Mouse (Mus musculus) regulatory T cell (primary cell): ENCODE results near the gene Pigh.

Experiments
- in situ Hi-C: fragments of 300-600 bp; cut with MboI, MseI; formaldehyde crosslinking; loops from one replicate; pipeline ENCODE4 v1.15.1; 2025; ENCODE audit warnings: high pct_unique_total_duplicates

The Pigh gene

GRCm38 (mm10) chr12:79068306-79068705 is 21.1 kb downstream of the Pigh start:
- in situ Hi-C loops, result no loop called here

- in situ Hi-C loops, result no loop called here
These were observed 21.9 kb downstream of the Pigh start for GRCm38 (mm10) chr12:79067526-79067925.

- in situ Hi-C loops, result no loop called here
These were observed 23.0 kb downstream of the Pigh start for GRCm38 (mm10) chr12:79066431-79066830.

DNA sequence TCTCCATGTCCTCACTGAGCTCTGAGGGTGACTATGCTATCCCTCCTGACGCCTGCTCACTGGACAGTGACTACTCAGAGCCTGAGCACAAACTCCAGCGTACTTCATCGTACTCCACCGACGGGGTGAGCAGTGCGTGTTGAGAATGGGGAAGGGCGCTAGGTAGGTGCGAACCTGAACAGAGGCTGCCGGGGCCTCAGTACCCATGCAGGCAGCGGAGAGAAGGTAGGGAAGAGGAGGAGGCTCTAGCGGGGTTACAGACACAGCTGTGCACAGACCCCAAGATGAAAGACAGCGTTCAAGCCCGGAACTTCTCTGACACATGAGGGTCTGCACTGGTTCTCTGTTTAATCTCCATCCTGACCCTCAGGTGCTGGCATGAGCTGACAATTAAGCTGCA is 25.0 kb downstream of the Pigh start:
- in situ Hi-C loops, result no loop called here

DNA sequence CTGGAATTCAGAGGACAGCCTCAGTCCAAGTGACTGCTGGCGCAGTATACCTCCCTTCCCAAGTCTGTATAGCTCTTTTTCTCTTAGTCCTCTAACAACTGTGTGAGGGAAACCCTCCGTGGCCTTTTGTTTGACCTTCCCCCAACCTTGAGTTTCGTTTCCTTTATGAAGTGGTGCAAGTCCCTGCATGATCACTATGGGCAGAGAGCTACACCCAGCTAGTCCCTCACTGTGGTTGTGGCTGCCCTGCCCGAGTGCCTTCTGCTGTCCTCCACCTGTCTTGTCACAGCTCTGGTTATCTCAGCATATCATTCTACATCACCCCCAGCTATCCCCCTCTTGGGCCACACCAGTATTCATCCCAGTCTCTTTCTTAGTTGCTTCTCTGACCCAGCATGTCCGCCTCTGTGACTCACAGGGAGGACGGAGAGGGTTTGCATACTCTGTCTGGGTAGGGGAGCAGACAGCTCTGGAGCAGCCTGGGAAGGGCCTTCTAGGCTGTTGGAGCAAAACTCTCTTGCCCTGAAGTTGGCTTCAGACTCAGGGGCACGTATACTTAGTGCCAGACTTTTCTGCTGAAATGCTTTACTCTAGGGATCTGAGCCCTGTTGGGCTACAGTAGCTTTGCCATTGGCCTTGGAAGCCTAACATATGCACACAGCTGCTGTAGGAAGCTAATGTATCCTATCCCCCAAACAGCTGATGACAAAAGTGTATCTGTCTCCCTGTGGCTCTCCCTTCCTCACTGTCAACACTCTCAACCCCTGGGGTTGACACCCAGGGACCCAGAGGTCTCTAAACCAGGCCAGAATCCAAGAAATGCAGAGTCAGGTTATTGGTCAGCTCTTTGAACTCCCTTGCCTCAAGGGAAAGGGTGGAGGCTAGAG is 28.4 kb downstream of the Pigh start:
- in situ Hi-C loops, result no loop called here

- in situ Hi-C loops, result no loop called here
These were observed 29.3 kb downstream of the Pigh start for GRCm38 (mm10) chr12:79060134-79060533.

DNA sequence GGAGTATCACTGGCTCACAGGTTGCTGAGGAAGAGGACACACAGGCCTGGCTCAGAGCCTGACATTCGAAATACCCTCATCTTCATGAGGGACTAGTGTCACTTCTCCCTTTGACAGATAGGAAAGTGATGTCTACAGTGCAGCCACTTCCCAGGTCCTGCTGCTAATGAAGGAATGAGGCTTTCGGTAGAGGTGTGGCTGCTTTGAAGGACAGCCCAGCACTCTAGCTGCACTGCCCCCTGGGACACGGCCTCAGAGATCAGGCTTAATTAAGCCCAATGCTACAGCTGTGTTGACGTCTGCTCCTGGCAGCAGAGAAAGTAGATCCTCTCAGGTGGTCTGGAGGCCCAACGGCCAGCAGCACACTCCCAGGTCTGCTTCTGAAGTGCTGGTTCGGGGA is 29.9 kb downstream of the Pigh start:
- in situ Hi-C loops, result no loop called here

DNA sequence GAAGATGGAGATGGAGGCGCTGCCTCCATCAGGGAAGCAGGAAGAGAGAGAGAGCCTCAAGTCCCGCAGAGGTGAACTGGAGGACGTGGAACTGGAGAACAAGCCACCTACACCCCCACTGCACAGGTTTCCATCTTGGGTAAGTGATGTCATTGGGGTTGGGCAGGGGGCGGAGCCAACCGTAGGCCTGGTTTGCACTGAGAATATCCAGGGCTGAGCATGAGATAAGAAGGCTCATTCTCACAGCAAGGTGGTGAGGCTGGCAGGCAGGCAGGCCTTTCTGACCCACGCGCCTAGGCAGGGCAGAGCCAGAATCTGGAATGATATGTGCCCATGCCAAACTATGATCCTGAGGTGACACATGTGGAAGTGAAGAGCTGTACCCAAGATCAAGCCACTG is 34.2 kb downstream of the Pigh start:
- in situ Hi-C loops, result no loop called here

DNA sequence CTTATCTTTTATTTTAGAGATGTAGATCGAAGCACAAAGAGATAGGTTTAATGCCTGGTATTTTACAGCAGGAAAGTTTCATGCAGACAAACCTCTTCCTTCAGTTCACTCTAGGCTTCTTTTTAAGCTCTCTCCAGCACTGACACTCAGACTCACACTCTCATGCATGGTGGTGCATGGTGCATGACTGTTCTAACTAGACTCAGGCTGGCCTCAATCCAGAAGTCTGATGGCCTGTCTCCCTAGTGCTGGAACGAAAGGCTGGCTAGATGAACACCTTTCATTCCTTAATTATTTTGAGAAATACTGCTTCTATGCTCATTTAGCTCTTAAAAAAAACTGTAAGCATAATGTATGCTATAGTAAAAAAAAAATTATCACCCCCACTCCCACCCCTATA is 37.4 kb downstream of the Pigh start:
- in situ Hi-C loops, result no loop called here

DNA sequence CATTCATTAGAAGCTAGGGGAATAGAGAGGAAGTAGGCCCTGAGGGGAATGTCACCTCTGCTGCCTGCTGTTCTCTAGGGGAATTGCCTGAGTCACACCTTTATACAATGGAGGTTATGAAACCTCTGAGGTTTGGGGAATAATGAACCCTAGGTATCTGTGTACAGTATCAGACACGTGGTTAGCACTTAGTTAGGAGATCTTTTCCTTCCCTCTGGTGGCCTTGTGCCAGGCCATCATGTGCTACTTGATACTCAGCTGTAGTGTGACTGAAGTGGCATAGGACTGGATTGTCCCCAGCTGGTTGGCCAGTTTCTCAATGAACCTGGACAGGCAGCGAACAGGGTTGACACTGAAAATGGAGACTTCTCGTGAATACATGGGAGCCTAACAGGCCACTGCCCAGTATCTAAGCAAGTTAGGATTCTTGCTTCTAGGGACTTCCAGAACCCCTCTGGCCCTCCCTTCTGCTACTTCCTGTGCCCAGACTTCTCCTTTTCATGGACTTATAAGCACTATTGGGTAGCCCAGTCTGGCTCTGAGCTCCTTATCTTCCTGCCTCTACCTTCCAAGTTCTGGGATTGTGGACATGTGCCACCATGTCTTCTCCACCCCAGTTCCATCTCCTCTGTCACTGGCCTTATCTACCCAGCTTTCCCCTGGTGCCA is 38.8 kb downstream of the Pigh start:
- in situ Hi-C loops, result no loop called here

- in situ Hi-C loops, result no loop called here
These were observed 39.6 kb downstream of the Pigh start for GRCm38 (mm10) chr12:79049807-79050206.

DNA sequence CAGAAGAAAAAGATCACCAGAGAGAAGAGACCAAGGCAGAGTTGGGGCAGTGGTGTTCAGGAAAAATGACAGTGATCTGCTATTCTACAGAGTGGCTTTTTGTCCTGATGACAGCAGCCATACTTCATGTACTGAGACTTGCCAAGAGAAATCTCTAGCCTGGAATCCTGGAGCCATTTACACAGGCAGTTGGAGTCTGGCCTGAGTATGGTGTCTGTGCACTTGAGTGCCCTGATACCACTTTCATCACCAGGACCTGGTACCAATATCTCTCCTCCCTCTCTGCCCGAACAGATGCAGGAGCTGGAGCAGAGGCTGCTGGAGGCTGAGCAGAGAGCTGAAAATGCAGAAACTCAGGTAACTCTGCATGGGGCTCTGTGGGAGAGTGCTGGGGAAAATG is 40.6 kb downstream of the Pigh start:
- in situ Hi-C loops, result no loop called here

- in situ Hi-C loops, result no loop called here
These were observed 42.2 kb downstream of the Pigh start for GRCm38 (mm10) chr12:79047203-79047602.

GRCm38 (mm10) chr12:79046171-79046570 is 43.3 kb downstream of the Pigh start:
- in situ Hi-C loops, result no loop called here

- in situ Hi-C loops, result no loop called here
These were observed 44.8 kb downstream of the Pigh start for GRCm38 (mm10) chr12:79044668-79045067.

DNA sequence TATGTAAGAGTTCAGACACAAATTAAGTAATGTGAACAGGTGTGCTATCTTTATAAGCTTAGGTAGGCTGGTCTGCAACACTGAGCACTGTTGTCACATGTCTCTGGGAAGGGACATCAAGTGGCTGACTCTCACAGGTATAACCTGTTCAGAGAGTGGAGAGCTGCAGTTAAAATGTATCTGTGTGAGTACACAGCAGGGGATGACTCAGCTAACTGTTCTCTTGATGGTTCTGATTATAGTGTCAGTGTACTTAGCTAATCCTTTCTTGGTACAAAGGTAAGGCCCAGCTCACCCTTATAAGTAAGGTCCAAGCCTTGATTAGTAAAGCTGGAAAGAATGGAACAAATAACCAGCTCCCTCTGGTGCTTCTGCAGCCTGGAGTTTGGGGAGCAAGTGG is 48.0 kb downstream of the Pigh start:
- in situ Hi-C loops, result no loop called here

- in situ Hi-C loops, result no loop called here
These were observed 49.1 kb downstream of the Pigh start for GRCm38 (mm10) chr12:79040201-79040827.

- in situ Hi-C loops, result no loop called here
These were observed 49.7 kb downstream of the Pigh start for GRCm38 (mm10) chr12:79039708-79040107.

- in situ Hi-C loops, result no loop called here
These were observed 54.1 kb downstream of the Pigh start for GRCm38 (mm10) chr12:79035349-79035748.

GRCm38 (mm10) chr12:79034331-79034730 is 55.1 kb downstream of the Pigh start:
- in situ Hi-C loops, result no loop called here
